Mouse (Mus musculus) limb, embryonic 12.5 days (tissue): Measurements from ENCODE around the gene Uqcc3. TPM values are rescaled to one million over a fixed set of nuclear protein-coding genes. Genes with fewer than 3 reads are reported as not detected.

ENCODE experiments used
- ATAC-seq: fragments of 200-750 bp; cut with Nextera tagmentation; 2 replicates; pipeline ENCODE4 v1.8.0; 2017; ENCODE audit warnings: low read depth, moderate TSS enrichment; ENCODE audit not compliant: insufficient number of reproducible peaks, insufficient read depth, low FRiP score, low TSS enrichment
- H3K27ac ChIP-seq: fragments of 300-500 bp; sonication (generic); 2 replicates; pipeline ENCODE4 v1.5.1; 2016; ENCODE audit warnings: mild to moderate bottlenecking, moderate library complexity
- H3K27me3 ChIP-seq: fragments of 300-500 bp; sonication (generic); 2 replicates; pipeline ENCODE4 v1.6.1; 2016; ENCODE audit warnings: mild to moderate bottlenecking, moderate library complexity
- H3K36me3 ChIP-seq: fragments of 300-500 bp; sonication (generic); 2 replicates; pipeline ENCODE4 v1.6.1; 2016; ENCODE audit warnings: mild to moderate bottlenecking, moderate library complexity
- H3K4me1 ChIP-seq: fragments of 300-500 bp; sonication (generic); replicated peaks from 2 replicates; pipeline ENCODE4 v1.6.1; 2016
- H3K4me2 ChIP-seq: fragments of 300-500 bp; sonication (generic); 2 replicates; pipeline ENCODE4 v1.6.1; 2016; ENCODE audit warnings: mild to moderate bottlenecking, moderate library complexity
- H3K4me3 ChIP-seq: fragments of 300-500 bp; sonication (generic); replicated peaks from 2 replicates; pipeline ENCODE4 v1.5.1; 2016; ENCODE audit warnings: mild to moderate bottlenecking
- H3K9ac ChIP-seq: fragments of 300-500 bp; sonication (generic); replicated peaks from 2 replicates; pipeline ENCODE4 v1.6.1; 2016; ENCODE audit warnings: mild to moderate bottlenecking, moderate library complexity
- H3K9me3 ChIP-seq: fragments of 300-500 bp; sonication (generic); 2 replicates; pipeline ENCODE4 v1.6.1; 2016; ENCODE audit warnings: mild to moderate bottlenecking, moderate library complexity
- WGBS: fragments of 180-500 bp; shearing (Covaris S2); methylation state at CpG from one replicate; pipeline ENCODE4 v1.1.7; 2016; 5-methylcytosine and 5-hydroxymethylcytosine counted together
- polyA plus RNA-seq: library from polyadenylated mRNA; unstranded; fragments of >200 nt; fragmentation: Nextera tagmentation; extraction: Ambion mirVana; gene quantifications from 2 replicates; pipeline ENCODE4 v1.2.1, GENCODE M21; 2016

The Uqcc3 gene
- 64.0 and 66.0 TPM in 2 replicates for polyA plus RNA-seq

DNA sequence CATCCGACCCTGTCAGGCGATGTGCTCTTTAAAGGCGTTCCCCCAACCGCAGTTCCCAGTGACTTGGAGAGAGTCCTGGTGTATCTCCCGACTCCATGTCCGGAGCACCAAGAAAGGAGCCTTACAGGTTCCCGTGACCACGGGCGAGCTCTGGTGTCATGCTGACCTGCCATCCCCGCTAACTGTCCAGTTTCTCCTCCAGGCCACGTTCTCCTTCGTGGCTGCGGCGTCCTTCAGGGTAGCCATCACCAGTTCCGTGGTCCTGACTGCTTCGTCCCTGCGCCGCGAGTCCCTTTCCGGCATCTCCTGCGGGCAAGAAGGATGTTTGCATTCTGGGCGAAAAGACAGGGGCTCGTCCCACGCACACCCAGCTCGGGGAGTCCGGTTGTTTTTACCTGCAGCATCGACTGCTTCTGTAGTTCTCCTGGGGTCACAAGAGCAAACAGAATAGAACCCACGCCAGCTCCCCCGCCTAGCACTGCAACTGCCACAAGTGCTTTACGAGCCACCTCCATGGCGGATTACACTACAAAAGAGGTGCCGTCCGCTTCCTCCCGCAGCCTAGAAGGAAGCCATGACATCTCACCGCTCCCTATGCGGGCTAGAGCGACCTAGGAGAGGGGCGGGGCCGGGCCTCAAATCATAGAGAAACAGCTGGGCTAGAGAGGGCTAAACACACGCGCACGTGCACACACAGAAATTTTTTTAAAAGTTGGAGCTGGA lies at the start of gene Uqcc3:
Uqcc3 (minus strand) TSS at position 613 of the 723 bp plus-strand sequence.
- Histone ChIP-seq H3K27ac (peak within 1 kb of the TSS; percentile 82), H3K4me1 (peaks cover 8% of the 10 kb centered on the region), H3K36me3 (peaks cover 32% of the 10 kb centered on the region), H3K4me2 (peak within 1 kb of the TSS; percentile 87), H3K27me3 (no peaks in the 10 kb centered on the region), H3K9me3 (no peaks in the 10 kb centered on the region), H3K4me3 (peak within 1 kb of the TSS; percentile 83), H3K9ac (peak within 1 kb of the TSS; percentile 90)
- under 1% methylated on average over 42 of the region's 42 CpGs for WGBS
- peak; percentile 95 for ATAC-seq

DNA sequence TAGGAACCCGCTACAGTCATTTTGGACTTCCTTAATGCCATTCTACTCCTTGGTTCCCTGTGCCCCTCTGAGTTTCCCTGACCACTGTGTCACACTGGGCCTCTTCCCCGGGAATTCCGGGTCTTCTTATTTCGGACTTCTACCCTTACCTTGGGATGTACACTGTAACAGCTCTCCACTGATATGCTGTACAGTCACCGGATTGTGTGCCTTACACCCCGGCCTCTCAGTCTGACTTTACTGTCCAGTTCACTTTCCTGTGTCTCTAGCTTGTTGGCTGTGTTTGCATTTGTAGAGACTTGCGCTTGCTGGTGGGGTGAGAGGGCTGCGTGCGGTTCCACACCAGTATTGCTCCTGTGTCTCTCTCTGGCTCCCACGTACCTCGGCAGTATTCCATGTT lies 49.4 kb upstream of the Uqcc3 start:
- H3K36me3 ChIP-seq: peaks cover 58% of the 10 kb centered on the region
- 8% methylated on average over 11 of the region's 11 CpGs for WGBS

DNA sequence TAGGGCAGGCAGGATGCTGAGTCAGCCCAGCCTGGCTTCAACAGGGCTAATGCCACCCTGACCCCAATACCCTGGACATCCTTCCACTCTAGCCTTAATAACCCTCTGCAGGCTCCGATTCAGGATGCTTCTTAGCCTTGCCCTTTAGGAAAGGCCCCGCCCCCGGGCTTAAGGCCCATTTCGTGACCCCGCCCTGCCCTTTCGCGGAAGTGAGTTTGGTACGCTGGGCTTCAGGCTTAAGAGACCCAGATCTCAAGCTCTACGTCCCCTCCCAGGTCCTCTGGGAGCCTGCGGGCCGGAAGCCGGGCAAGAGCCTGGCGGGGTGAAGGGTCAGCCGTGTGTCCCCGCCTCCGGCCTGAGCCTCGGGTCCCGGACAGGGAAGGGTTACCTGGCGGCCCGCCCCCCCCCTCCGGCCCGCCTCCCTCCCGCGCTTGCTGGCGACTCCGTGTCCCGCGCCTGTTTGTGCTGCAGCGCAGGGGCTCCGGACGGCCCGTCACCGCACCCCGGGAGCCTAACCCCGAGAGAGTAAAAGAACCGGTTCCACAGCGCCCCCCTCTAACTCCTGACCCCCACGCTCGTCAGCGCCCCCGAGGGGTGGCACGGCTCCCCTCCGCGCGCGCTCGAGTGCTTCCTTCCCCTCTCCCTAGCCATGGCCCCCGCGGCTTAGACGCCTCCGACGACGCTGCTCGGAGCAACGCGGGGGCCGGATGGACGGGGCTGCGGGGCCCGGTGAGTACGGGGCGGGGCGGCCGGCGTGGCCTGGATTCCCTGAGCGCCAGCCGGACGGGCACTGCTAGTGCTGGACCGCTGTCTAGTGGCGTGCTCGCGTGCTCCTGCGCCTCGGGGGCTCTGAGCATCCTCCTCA lies 48.7 kb upstream of the Uqcc3 start, which contains the start of the genes Rom1 and Eml3:
Rom1 (minus strand) TSS at position 133 of the 865 bp plus-strand sequence.
Eml3 (plus strand) TSS at position 329 of the 865 bp plus-strand sequence.
- H3K27me3 ChIP-seq: no peaks in the 10 kb centered on the region
- H3K27ac ChIP-seq: peak within 1 kb of the TSS; percentile 83
- peak within 1 kb of the TSS; percentile 87 for H3K9ac ChIP-seq
- ATAC-seq: peak; percentile 67
- H3K36me3 ChIP-seq: peaks cover 52% of the 10 kb centered on the region
- H3K9me3 ChIP-seq: no peaks in the 10 kb centered on the region
- H3K4me3 ChIP-seq: peak within 1 kb of the TSS; percentile 80
- 1% methylated on average over 58 of the region's 74 CpGs for WGBS
- peak within 1 kb of the TSS; percentile 73 for H3K4me2 ChIP-seq
- peaks cover 17% of the 10 kb centered on the region for H3K4me1 ChIP-seq

More for the DNA sequence above, 49.4 kb upstream of the Uqcc3 start:
- Histone ChIP-seq H3K4me2 (peak overlapping the region; percentile 73), H3K27ac (peak overlapping the region; percentile 83), H3K9me3 (no peaks in the 10 kb centered on the region), H3K27me3 (no peaks in the 10 kb centered on the region), H3K4me3 (peak overlapping the region; percentile 80), H3K4me1 (peaks cover 17% of the 10 kb centered on the region), H3K9ac (peak overlapping the region; percentile 87)
- no peak; the same call in 1 of the 2 replicates for ATAC-seq

DNA sequence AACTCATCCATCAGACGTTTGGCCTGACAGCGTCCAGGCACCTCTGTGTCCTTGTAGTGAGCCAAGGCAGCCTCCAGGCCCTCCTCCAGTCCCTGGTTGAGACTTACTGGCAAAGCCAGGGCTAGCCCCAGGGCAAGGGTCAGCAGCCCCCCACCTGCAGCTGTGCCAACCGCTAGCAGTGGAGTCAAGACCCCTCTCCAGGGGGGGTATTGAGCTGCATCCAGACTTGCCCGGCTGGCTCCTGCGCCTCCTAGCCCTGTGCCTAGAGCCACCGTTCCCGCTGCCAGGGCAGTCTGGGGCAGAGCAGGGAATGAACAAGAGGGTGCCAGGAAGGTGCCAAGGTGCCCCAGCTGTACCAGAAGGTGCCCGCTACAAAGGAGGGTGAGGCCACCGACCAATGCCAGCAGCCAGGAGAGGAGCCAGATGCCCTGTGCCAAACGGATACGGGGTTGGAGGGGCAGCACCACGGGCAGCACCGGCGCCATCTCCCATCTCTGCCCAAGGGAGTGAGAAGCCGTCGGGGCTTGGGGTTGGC lies 48.0 kb upstream of the Uqcc3 start:
- Histone ChIP-seq H3K4me1 (peaks cover 17% of the 10 kb centered on the region), H3K36me3 (peaks cover 47% of the 10 kb centered on the region), H3K9ac (peak overlapping the region; percentile 87; the same call in 1 of the 2 replicates), H3K9me3 (no peaks in the 10 kb centered on the region), H3K4me3 (peak overlapping the region; percentile 80), H3K4me2 (peak overlapping the region; percentile 73), H3K27me3 (no peaks in the 10 kb centered on the region), H3K27ac (peak overlapping the region; percentile 83; the same call in 1 of the 2 replicates)
- WGBS: 16% methylated on average over 16 of the region's 16 CpGs
- peak; percentile 37 for ATAC-seq

DNA sequence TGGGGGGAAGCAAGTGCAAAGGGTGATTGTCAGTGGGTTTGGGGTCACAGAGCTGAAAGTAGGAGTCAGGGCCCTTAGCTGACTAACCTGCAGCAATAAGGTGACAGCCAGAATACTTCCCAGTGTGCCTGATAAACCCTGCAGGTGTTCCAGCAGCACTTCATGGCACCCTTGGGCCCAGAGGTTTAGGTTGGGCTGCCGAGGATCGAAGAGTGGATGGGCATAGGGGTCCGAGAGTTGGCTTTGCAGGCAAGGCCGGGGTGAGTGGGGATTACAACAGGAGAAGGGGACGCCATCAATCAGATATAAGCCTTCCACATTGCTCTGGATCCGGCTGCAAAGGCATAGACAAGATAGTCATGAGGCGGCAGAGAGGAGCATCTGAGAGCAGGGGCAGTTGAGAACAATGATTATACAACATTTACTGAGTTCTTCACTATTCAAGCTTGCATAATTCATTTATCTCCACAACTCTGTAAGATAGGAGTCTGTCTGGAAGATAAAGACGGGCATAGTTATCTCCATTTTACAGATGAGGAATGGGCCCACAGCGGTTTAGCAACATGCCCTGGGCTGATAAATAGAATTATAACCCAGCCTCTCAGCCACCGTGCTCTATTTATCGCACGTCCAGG lies 47.3 kb upstream of the Uqcc3 start:
- Histone ChIP-seq H3K36me3 (peaks cover 47% of the 10 kb centered on the region), H3K4me3 (no peak overlapping the region), H3K4me2 (no peak overlapping the region), H3K9ac (no peak overlapping the region), H3K27me3 (no peaks in the 10 kb centered on the region), H3K9me3 (no peaks in the 10 kb centered on the region), H3K27ac (no peak overlapping the region), H3K4me1 (peaks cover 17% of the 10 kb centered on the region)
- WGBS: 89% methylated on average over 12 of the region's 12 CpGs
- ATAC-seq: no peak

DNA sequence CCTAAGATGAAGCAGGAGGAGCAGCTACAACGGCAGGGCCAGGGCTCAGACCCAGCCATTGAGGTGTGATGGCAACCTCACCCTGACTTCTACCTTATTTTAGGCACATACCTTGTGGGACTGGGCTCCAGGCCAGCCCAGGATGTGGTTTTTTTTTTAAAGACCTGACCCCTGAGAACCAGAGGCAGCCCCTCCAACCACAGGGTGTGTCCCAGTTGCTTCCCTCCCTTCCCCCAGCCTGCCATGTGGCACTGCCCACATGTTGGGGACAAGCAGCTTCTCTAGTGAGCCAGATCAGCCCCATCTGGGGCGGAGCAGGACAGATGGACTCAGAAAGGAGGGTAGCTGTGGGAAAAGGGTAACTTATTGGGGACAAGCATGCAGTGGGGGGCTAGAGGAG lies 46.0 kb upstream of the Uqcc3 start:
- Histone ChIP-seq H3K27ac (no peak overlapping the region), H3K4me1 (peaks cover 18% of the 10 kb centered on the region), H3K4me2 (no peak overlapping the region), H3K27me3 (no peaks in the 10 kb centered on the region), H3K36me3 (peaks cover 51% of the 10 kb centered on the region), H3K9me3 (no peaks in the 10 kb centered on the region), H3K9ac (no peak overlapping the region), H3K4me3 (no peak overlapping the region)
- WGBS: 94% methylated on average over 2 of the region's 2 CpGs
- ATAC-seq: no peak

DNA sequence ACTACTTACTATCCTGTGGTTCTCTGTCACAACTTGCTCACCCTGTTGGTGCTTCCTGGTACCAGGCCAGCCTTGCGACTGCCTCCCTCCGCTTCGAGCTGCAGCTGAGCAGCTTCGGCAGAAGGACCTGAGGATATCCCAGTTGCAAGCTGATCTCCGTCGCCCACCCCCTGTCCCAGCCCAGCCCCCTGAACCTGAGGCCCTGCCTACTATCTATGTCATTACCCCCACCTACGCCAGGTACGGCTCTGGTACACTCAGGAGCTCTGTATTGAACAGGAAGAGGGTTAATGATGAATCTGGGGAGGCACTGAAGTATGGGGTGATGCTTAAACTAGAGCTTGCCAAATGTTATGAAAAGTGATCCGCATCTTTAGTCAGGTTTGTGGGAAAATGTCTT lies 41.0 kb upstream of the Uqcc3 start:
- 77% methylated on average over 9 of the region's 9 CpGs for WGBS
- Histone ChIP-seq H3K27ac (peak overlapping the region; percentile 17; the same call in 1 of the 2 replicates), H3K36me3 (peaks cover 39% of the 10 kb centered on the region), H3K4me1 (peaks cover 15% of the 10 kb centered on the region), H3K9ac (no peak overlapping the region), H3K4me2 (peak overlapping the region; percentile 82), H3K27me3 (no peaks in the 10 kb centered on the region), H3K9me3 (no peaks in the 10 kb centered on the region), H3K4me3 (0 out of 2 replicates have a peak overlapping the region, but pooled peaks have one; percentile 7)
- ATAC-seq: no peak

DNA sequence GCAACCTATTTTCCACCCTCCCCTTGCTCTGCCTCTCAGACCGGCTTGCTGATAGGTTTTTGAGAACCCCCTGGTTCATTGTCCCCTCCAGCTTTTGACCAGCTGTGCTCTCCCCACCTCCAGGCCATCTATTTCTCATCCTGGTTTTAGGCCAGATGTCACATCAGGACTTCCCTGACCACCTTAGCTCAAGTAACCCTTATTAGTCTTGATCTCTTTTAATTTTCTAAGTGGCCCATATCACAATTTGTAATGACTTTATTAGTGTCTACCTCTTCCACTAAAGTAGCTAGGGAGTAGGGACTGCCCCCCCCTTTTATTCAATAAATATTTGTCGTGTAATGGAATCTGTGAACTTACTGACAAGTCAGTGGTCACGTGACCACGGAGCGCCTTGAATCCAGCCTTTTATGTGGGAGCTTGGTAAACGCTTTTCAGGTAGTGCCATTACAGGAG lies 40.1 kb upstream of the Uqcc3 start:
- WGBS: 1% methylated on average over 6 of the region's 6 CpGs
- peak overlapping the region; percentile 75 for H3K9ac ChIP-seq
- peak overlapping the region; percentile 90 for H3K27ac ChIP-seq
- ATAC-seq: no peak
- H3K27me3 ChIP-seq: no peaks in the 10 kb centered on the region
- peaks cover 39% of the 10 kb centered on the region for H3K36me3 ChIP-seq
- peak overlapping the region; percentile 84 for H3K4me3 ChIP-seq
- H3K4me2 ChIP-seq: peak overlapping the region; percentile 82
- no peaks in the 10 kb centered on the region for H3K9me3 ChIP-seq
- H3K4me1 ChIP-seq: peaks cover 15% of the 10 kb centered on the region

DNA sequence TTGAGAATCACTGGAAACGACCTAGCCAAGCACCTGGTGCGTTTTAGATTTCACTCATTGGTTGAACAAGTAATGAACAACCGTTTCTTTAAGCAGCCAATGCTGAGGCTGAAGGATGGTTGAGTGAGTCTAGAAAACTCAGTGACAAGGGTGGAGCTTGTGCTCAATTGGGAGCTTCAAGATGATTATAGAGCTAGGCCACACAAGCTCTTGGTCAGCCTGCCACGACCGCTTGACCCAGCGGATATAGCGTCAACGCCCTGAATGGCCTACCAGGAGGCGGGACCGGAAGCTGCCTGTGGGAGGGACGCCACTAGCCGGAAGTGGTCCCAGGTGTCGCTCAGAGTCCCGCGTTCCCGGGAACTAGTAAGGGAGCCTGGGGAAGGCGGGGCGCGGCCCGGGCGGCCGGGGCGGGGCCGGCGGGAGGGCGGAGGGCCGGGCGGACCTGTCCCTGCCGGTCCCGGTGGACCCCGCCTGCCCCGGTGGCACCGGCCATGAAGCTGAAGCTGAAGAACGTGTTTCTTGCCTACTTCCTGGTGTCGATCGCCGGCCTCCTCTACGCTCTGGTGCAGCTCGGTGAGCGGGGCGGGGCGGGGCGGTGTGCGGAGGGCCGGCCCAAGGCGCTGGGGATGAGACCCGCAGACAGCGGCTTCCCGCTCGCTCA lies 39.5 kb upstream of the Uqcc3 start, which contains the start of gene B3gat3:
B3gat3 (plus strand) TSS at position 302 of the 664 bp plus-strand sequence.
- Histone ChIP-seq H3K4me1 (peaks cover 15% of the 10 kb centered on the region), H3K9me3 (no peaks in the 10 kb centered on the region), H3K4me2 (peak within 1 kb of the TSS; percentile 82), H3K27me3 (no peaks in the 10 kb centered on the region), H3K9ac (peak within 1 kb of the TSS; percentile 75), H3K4me3 (peak within 1 kb of the TSS; percentile 84), H3K36me3 (peaks cover 39% of the 10 kb centered on the region), H3K27ac (peak within 1 kb of the TSS; percentile 90)
- peak; percentile 93 for ATAC-seq
- WGBS: 3% methylated on average over 42 of the region's 50 CpGs

DNA sequence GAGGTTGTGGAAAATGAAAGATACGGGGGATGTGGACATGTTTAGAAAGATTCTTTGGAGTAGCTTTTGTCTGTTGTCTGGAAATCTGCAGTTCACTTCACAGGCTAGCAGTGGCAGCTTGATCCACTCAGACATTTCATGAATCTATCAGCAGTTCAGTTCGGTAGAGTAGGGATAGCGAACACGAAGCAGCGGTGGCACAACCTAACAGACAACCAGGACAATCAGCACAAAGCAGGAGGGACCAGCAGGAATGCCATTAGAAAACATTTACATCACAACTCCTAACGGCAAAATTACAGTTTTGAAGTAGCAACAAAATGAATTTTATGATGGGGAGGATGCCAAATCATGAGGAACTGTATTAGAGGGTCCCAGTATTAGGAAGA lies 39.0 kb upstream of the Uqcc3 start:
- Histone ChIP-seq H3K27ac (peak overlapping the region; percentile 90), H3K9ac (0 out of 2 replicates have a peak overlapping the region, but pooled peaks have one; percentile 75), H3K27me3 (no peaks in the 10 kb centered on the region), H3K36me3 (peaks cover 43% of the 10 kb centered on the region), H3K4me1 (peaks cover 15% of the 10 kb centered on the region), H3K4me3 (peak overlapping the region; percentile 84), H3K9me3 (no peaks in the 10 kb centered on the region), H3K4me2 (peak overlapping the region; percentile 82)
- no peak for ATAC-seq
- 72% methylated on average over 6 of the region's 6 CpGs for WGBS
